ENCODE assay signal across 17 mouse cellular contexts in the genomic region with DNA sequence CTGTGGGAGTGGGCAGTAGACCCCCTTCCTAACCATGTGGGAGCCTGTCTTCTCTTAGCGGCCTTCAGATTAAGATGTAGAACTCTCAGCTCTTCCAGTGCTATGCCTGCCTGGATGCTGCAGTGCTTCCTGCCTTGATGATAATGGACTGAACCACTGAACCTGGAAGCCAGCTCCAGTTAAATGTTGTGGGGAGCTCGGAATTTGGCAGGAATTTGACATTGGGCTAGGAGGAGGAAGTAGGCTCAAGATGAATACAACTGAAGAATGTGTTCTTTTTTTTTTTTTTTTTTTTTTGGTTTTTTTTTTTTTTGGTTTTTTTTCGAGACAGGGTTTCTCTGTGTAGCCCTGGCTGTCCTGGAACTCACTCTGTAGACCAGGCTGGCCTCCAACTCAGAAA. TPM values are rescaled to one million over a fixed set of nuclear protein-coding genes. Genes with fewer than 3 reads are reported as not detected.
DNase-seq lines count a peak whose midpoint lies in the region; TF ChIP-seq lines count a peak whose summit lies in the region.
"Not testable (repeated sequence)": the region's sequence is repeated elsewhere in the genome, so short reads cannot be mapped to it uniquely, and the experiment has no call there.
"Had no signal": no experiment of that assay in that cellular context is flagged by ENCODE, and none has a peak within 500 bp of the region (broad histone marks: within the 10 kb centered on the region; RNA-seq: fewer than 3 reads in every experiment).

No protein-coding gene starts in this region.

- not testable (repeated sequence) for H3K36me3 ChIP-seq in ES-E14 (ENCODE audit: control insufficient read depth, insufficient read depth, low read length, poor library complexity, severe bottlenecking)

- H3K27ac ChIP-seq in ES-E14 (ENCODE audit: insufficient read depth, low read depth, low read length, poor library complexity, severe bottlenecking) = not testable (repeated sequence)

- not testable (repeated sequence) for H3K4me3 ChIP-seq in ES-E14 (ENCODE audit: insufficient read depth in 1 of 2, low read depth in 1 of 2, low read length in 2 of 2, poor library complexity in 1 of 2, severe bottlenecking in 1 of 2)

- not testable (repeated sequence) for H3K9ac ChIP-seq in ES-E14 (ENCODE audit: insufficient read depth, low read depth, low read length, poor library complexity, severe bottlenecking)

- not testable (repeated sequence) for H3K4me1 ChIP-seq in ES-E14 (ENCODE audit: control insufficient read depth in 2 of 2, insufficient read depth in 2 of 2, low read length in 2 of 2, poor library complexity in 1 of 2)

- H3K9me3 ChIP-seq in ES-E14 (ENCODE audit: control insufficient read depth, insufficient read depth, low read depth, low read length) = not testable (repeated sequence)

- DNase-seq in 3T3-L1 (ENCODE audit: low read depth, low spot score) = peak; percentile 45
- not testable (repeated sequence) for DNase-seq in ES-E14 (ENCODE audit: low read depth, low spot score)
- DNase-seq in Muller cell, postnatal 12 days (ENCODE audit: inconsistent ontology term) = peak; percentile 36
- peak; percentile 82 for DNase-seq in R1 (ENCODE audit: low read depth, low spot score)
- DNase-seq in ZHBTc4 (ENCODE audit: low read depth, low spot score) = peak; percentile 65
- peak; percentile 84 for DNase-seq in heart, adult 11 months

- in situ Hi-C loops in ES-E14 (cut with MboI; ENCODE audit: low sequenced_read_pairs in 2 of 2, unreplicated experiment in 2 of 2) = not testable (repeated sequence)

TF ChIP-seq in ES-E14, 5 proteins besides CTCF, POLR2A, EP300 and RAD21:
- peak; percentile 72 for TF ChIP-seq ZNF384 (IDR thresholded peaks at IDR 0.05; ENCODE audit: low read depth, low read length)
TF ChIP-seq in ES-E14: peak in this region for 1; not testable (repeated sequence) for 4.

RNA-seq across cellular contexts. Expression of a gene that starts 10.9 kb away (rescaled TPM):
- 13.2 and 22.3 TPM in 2 replicates for total RNA-seq in ES-E14 (2012; rRNA removed)

RNA-seq across cellular contexts. Expression of a gene that starts 20.5 kb away (rescaled TPM):
- 0.36 and 1.1 TPM in 2 replicates for total RNA-seq in ES-E14 (2012; rRNA removed)
- total RNA-seq: adrenal gland, adult 18-20 months; adrenal gland, adult 2 months; adrenal gland, adult 8-10 months; adrenal gland, postnatal 10 days; adrenal gland, postnatal 14 days; adrenal gland, postnatal 25 days; adrenal gland, postnatal 36 days; adrenal gland, postnatal 4 days; CH12.LX; G1E; MEL had no signal
